Comparison of ENCODE assay signal across 17 mouse cellular contexts in genomic region chr16:95244626-95245303, GRCm38 (mm10). TPM values are rescaled to one million over a fixed set of nuclear protein-coding genes. Genes with fewer than 3 reads are reported as not detected.
DNase-seq lines count a peak whose midpoint lies in the region; ATAC-seq lines count a peak whose summit lies in the region.
"Had no signal": no experiment of that assay in that cellular context is flagged by ENCODE, and none has a peak within 500 bp of the region (broad histone marks: within the 10 kb centered on the region; RNA-seq: fewer than 3 reads in every experiment).

No protein-coding gene starts in this region.

- no peak overlapping the region for H3K27ac ChIP-seq in embryonic facial prominence, embryonic 14.5 days (replicated peaks; ENCODE audit: low read depth, low read length)
- H3K27ac ChIP-seq in embryonic facial prominence, embryonic 10.5 days (replicated peaks), result no peak overlapping the region; the same call in 1 of the 2 replicates
- no peak overlapping the region for H3K27ac ChIP-seq in kidney, embryonic 14.5 days (ENCODE audit: low read depth, low read length)
- H3K27ac ChIP-seq: embryonic facial prominence, embryonic 13.5 days; hindbrain, embryonic 10.5 days; macrophage; midbrain, embryonic 13.5 days had no signal

- H3K9ac ChIP-seq in embryonic facial prominence, embryonic 14.5 days (ENCODE audit: low read depth, low read length), result no peak overlapping the region
- no peak overlapping the region for H3K9ac ChIP-seq in kidney, embryonic 14.5 days (ENCODE audit: low read depth, low read length)
- H3K9ac ChIP-seq: embryonic facial prominence, embryonic 13.5 days; midbrain, embryonic 13.5 days had no signal

- DNase-seq in embryonic facial prominence, embryonic 14.5 days (ENCODE audit: low spot score), result peak; percentile 46
- no peak for DNase-seq in embryonic facial prominence, embryonic 10.5 days (ENCODE audit: low spot score)
- peak; percentile 62 for DNase-seq in kidney, adult 11 months
- peak; percentile 33 for DNase-seq in kidney, postnatal 10 days
- DNase-seq in frontal cortex, adult 2 months (ENCODE audit: extremely low spot score in 1 of 2, low spot score in 1 of 2), result no peak
- DNase-seq in adipocyte (ENCODE audit: low spot score), result no peak
- DNase-seq: cerebellum, adult 8-10 months; gastrocnemius, postnatal 10 days; liver had no signal

- WGBS in embryonic facial prominence, embryonic 14.5 days, result 87% methylated on average over 12 of the region's 12 CpGs
- 84% methylated on average over 12 of the region's 12 CpGs for WGBS in embryonic facial prominence, embryonic 10.5 days
- WGBS in kidney, embryonic 14.5 days, result 78% methylated on average over 12 of the region's 12 CpGs

- no peak for ATAC-seq in embryonic facial prominence, embryonic 14.5 days (ENCODE audit: low read depth)
- no peak for ATAC-seq in kidney, embryonic 14.5 days (ENCODE audit: low FRiP score, low TSS enrichment)
- ATAC-seq in common myeloid progenitor, adult 5-6 weeks (replicated peaks; ENCODE audit: low read depth, poor library complexity, severe bottlenecking), result peak; percentile 51
- ATAC-seq: CD4-positive, CD25-positive, alpha-beta regulatory T cell, adult 4 months; midbrain, embryonic 13.5 days had no signal

- no peak overlapping the region for H3K4me2 ChIP-seq in embryonic facial prominence, embryonic 14.5 days (ENCODE audit: low read depth, low read length)
- no peak overlapping the region for H3K4me2 ChIP-seq in kidney, embryonic 14.5 days (replicated peaks; ENCODE audit: low read depth, low read length)
- H3K4me2 ChIP-seq: embryonic facial prominence, embryonic 13.5 days; midbrain, embryonic 13.5 days had no signal

- no peaks in the 10 kb centered on the region for H3K27me3 ChIP-seq in embryonic facial prominence, embryonic 14.5 days (replicated peaks; ENCODE audit: control insufficient read depth, insufficient read depth, low read length)
- H3K27me3 ChIP-seq in embryonic facial prominence, embryonic 10.5 days (replicated peaks; ENCODE audit: low read depth, poor library complexity, severe bottlenecking), result no peaks in the 10 kb centered on the region
- H3K27me3 ChIP-seq in kidney, embryonic 14.5 days (ENCODE audit: control insufficient read depth, insufficient read depth, low read length), result no peaks in the 10 kb centered on the region
- H3K27me3 ChIP-seq: embryonic facial prominence, embryonic 13.5 days; midbrain, embryonic 13.5 days had no signal

- no peaks in the 10 kb centered on the region for H3K36me3 ChIP-seq in embryonic facial prominence, embryonic 14.5 days (ENCODE audit: control insufficient read depth, insufficient read depth, low read length)
- H3K36me3 ChIP-seq in embryonic facial prominence, embryonic 10.5 days (replicated peaks), result no peaks in the 10 kb centered on the region
- H3K36me3 ChIP-seq in kidney, embryonic 14.5 days (ENCODE audit: control insufficient read depth, insufficient read depth, low read length), result no peaks in the 10 kb centered on the region
- H3K36me3 ChIP-seq: embryonic facial prominence, embryonic 13.5 days; G1E; hindbrain, embryonic 10.5 days; midbrain, embryonic 13.5 days had no signal

- peaks cover 5% of the 10 kb centered on the region; the same call in 1 of the 2 replicates for H3K4me1 ChIP-seq in embryonic facial prominence, embryonic 14.5 days (ENCODE audit: control insufficient read depth, insufficient read depth, low read length)
- H3K4me1 ChIP-seq in embryonic facial prominence, embryonic 10.5 days, result peaks cover 11% of the 10 kb centered on the region
- H3K4me1 ChIP-seq in kidney, embryonic 14.5 days (ENCODE audit: control insufficient read depth, insufficient read depth, low read length), result no peaks in the 10 kb centered on the region
- H3K4me1 ChIP-seq: hindbrain, embryonic 10.5 days; midbrain, embryonic 13.5 days had no signal

- H3K9me3 ChIP-seq in embryonic facial prominence, embryonic 14.5 days (ENCODE audit: control insufficient read depth, low read length), result no peaks in the 10 kb centered on the region
- no peaks in the 10 kb centered on the region for H3K9me3 ChIP-seq in embryonic facial prominence, embryonic 10.5 days
- no peaks in the 10 kb centered on the region for H3K9me3 ChIP-seq in kidney, embryonic 14.5 days (ENCODE audit: control insufficient read depth, low read length)
- H3K9me3 ChIP-seq: embryonic facial prominence, embryonic 13.5 days; G1E; hindbrain, embryonic 10.5 days; midbrain, embryonic 13.5 days had no signal

- no peak overlapping the region for H3K4me3 ChIP-seq in embryonic facial prominence, embryonic 14.5 days (ENCODE audit: low read depth, low read length)
- no peak overlapping the region for H3K4me3 ChIP-seq in embryonic facial prominence, embryonic 10.5 days
- no peak overlapping the region for H3K4me3 ChIP-seq in kidney, embryonic 14.5 days (ENCODE audit: low read length)
- H3K4me3 ChIP-seq: embryonic facial prominence, embryonic 13.5 days; hindbrain, embryonic 10.5 days; midbrain, embryonic 13.5 days had no signal

RNA-seq across cellular contexts. Expression of gene Kcnj15, which starts 12.6 kb away (rescaled TPM):
- 2.4 and 2.7 TPM in 2 replicates for polyA plus RNA-seq in embryonic facial prominence, embryonic 14.5 days (2014; fragmentation: Nextera tagmentation; extraction: Ambion mirVana)
- polyA plus RNA-seq in embryonic facial prominence, embryonic 10.5 days (2016; fragmentation: Nextera tagmentation; extraction: Ambion mirVana), result 0.33 and 0.45 TPM in 2 replicates
- polyA plus RNA-seq in kidney, embryonic 14.5 days (2014; fragmentation: Nextera tagmentation; extraction: Ambion mirVana), result 0.41 and 1.3 TPM in 2 replicates
- total RNA-seq in common myeloid progenitor, adult 5-6 weeks (2017), result not detected in 2 replicates
- polyA plus RNA-seq in frontal cortex, adult 2 months (2012; rRNA removed), result 0.14 and 0.21 TPM in 2 replicates
- polyA plus RNA-seq: G1E, macrophage had no signal

Comparison
In these comparisons a context has a peak if more than half of its experiments do, and no peak if none do; other contexts are left out.
1. DNase-seq: peak in embryonic facial prominence, embryonic 14.5 days (single experiment), kidney, adult 11 months (single experiment) and kidney, postnatal 10 days (single experiment); none in embryonic facial prominence, embryonic 10.5 days (single experiment), frontal cortex, adult 2 months (0 of 2) and adipocyte (single experiment).